Mouse (Mus musculus): ENCODE results near the gene Spn.
"Not testable (repeated sequence)": the region's sequence is repeated elsewhere in the genome, so short reads cannot be mapped to it uniquely, and the experiment has no call there.

The Spn gene

GRCm38 (mm10) chr7:127137262-127138017 is at the start of gene Spn:
Spn (minus strand) TSS chr7:127137823.
- no peak for DNase-seq (ENCODE audit: low spot score)

- DNase-seq (ENCODE audit: low spot score): no peak
Measured at GRCm38 (mm10) chr7:127187351-127187750, 49.7 kb upstream of the Spn start.

- peak; percentile 59 for DNase-seq (ENCODE audit: low spot score)
Measured at GRCm38 (mm10) chr7:127185601-127186000, 48.0 kb upstream of the Spn start.

- no peak for DNase-seq (ENCODE audit: low spot score)
Measured at GRCm38 (mm10) chr7:127184720-127185119, 47.1 kb upstream of the Spn start.

GRCm38 (mm10) chr7:127183828-127184227 is 46.2 kb upstream of the Spn start:
- DNase-seq (ENCODE audit: low spot score): no peak

GRCm38 (mm10) chr7:127183345-127183744 is 45.7 kb upstream of the Spn start:
- no peak for DNase-seq (ENCODE audit: low spot score)

GRCm38 (mm10) chr7:127181724-127182123 is 44.1 kb upstream of the Spn start:
- DNase-seq (ENCODE audit: low spot score): not testable (repeated sequence)

- no peak for DNase-seq (ENCODE audit: low spot score)
Measured at GRCm38 (mm10) chr7:127180783-127181182, 43.2 kb upstream of the Spn start.

GRCm38 (mm10) chr7:127176937-127177336 is 39.3 kb upstream of the Spn start:
- no peak for DNase-seq (ENCODE audit: low spot score)

- DNase-seq (ENCODE audit: low spot score): no peak
Measured at GRCm38 (mm10) chr7:127166501-127166900, 28.9 kb upstream of the Spn start.

- DNase-seq (ENCODE audit: low spot score): no peak
Measured at GRCm38 (mm10) chr7:127165607-127166493, 28.2 kb upstream of the Spn start.

- DNase-seq (ENCODE audit: low spot score): no peak
Measured at GRCm38 (mm10) chr7:127164002-127164401, 26.4 kb upstream of the Spn start.

GRCm38 (mm10) chr7:127162546-127162945 is 24.9 kb upstream of the Spn start:
- DNase-seq (ENCODE audit: low spot score): no peak

GRCm38 (mm10) chr7:127157548-127157947 is 19.9 kb upstream of the Spn start:
- DNase-seq (ENCODE audit: low spot score): no peak

GRCm38 (mm10) chr7:127153477-127153876 is 15.9 kb upstream of the Spn start:
- DNase-seq (ENCODE audit: low spot score): peak; percentile 33

GRCm38 (mm10) chr7:127152464-127152863 is 14.8 kb upstream of the Spn start:
- DNase-seq (ENCODE audit: low spot score): no peak

GRCm38 (mm10) chr7:127147901-127148300 is 10.3 kb upstream of the Spn start:
- DNase-seq (ENCODE audit: low spot score): no peak

GRCm38 (mm10) chr7:127146267-127146603 is 8.6 kb upstream of the Spn start:
- DNase-seq (ENCODE audit: low spot score): no peak

GRCm38 (mm10) chr7:127145387-127146266 is 8.0 kb upstream of the Spn start:
- no peak for DNase-seq (ENCODE audit: low spot score)

- DNase-seq (ENCODE audit: low spot score): no peak
Measured at GRCm38 (mm10) chr7:127144412-127144811, 6.8 kb upstream of the Spn start.

GRCm38 (mm10) chr7:127142666-127143065 is 5.0 kb upstream of the Spn start:
- no peak for DNase-seq (ENCODE audit: low spot score)

- DNase-seq (ENCODE audit: low spot score): no peak
Measured at GRCm38 (mm10) chr7:127142214-127142613, 4.6 kb upstream of the Spn start.

All from MN1 (cell line).